Mouse (Mus musculus) erythroblast, embryonic 14.5 days (primary cell): ENCODE results near the gene Pacsin3.

ENCODE experiments used
- GATA1 ChIP-seq: IDR thresholded peaks from 2 replicates; pipeline ENCODE4 v1.6.1; 2012; ENCODE audit warnings: low read length, inconsistent platforms, mixed read lengths
- TAL1 ChIP-seq: IDR thresholded peaks from 3 replicates; pipeline ENCODE4 v1.6.1; 2012; ENCODE audit warnings: low read length, inconsistent platforms, mixed read lengths

- TF ChIP-seq GATA1: no peak
- no peak for TF ChIP-seq TAL1
Observed at GRCm38 (mm10) chr2:91256256-91257125, 737 bp downstream of the Pacsin3 start.
